Mouse (Mus musculus) ES-E14 (cell line): ENCODE measurements at regions not wholly inside any gene's neighbourhood (a gene's known extent, or its start where the extent isn't known, plus 50 kb on each side); places are given as distances from the start of the nearest gene placed in this dataset.

ENCODE experiments used
- DNase-seq: peaks from one replicate; pipeline ENCODE4 v3.0.0-alpha.2; 2013; ENCODE audit warnings: low read depth, low spot score
- H3K27ac ChIP-seq: 2 replicates; pipeline ENCODE4 v1.5.1; 2012; ENCODE audit warnings: low read depth, mild to moderate bottlenecking, low read length, moderate library complexity, mixed read lengths; ENCODE audit not compliant: poor library complexity, insufficient read depth, severe bottlenecking
- H3K36me3 ChIP-seq: 2 replicates; pipeline ENCODE4 v1.6.1; 2012; ENCODE audit warnings: mild to moderate bottlenecking, low read length, moderate library complexity, mixed read lengths; ENCODE audit not compliant: control insufficient read depth, poor library complexity, insufficient read depth, severe bottlenecking
- H3K4me1 ChIP-seq, 2 experiments: fragments of 150-350 bp in 1 of 2; sonication (generic) in 1 of 2; 2 replicates each; pipeline ENCODE4 v1.6.1; 2012; ENCODE audit warnings: low read length in 2 of 2, mild to moderate bottlenecking in 1 of 2, mixed read lengths in 1 of 2; ENCODE audit not compliant: control insufficient read depth in 2 of 2, insufficient read depth in 2 of 2, poor library complexity in 1 of 2
- H3K4me3 ChIP-seq, 2 experiments: fragments of 150-350 bp in 1 of 2; sonication (generic) in 1 of 2; 2 replicates each; pipeline ENCODE4 v1.5.1; 2012; ENCODE audit warnings: low read length in 2 of 2, low read depth in 1 of 2, mild to moderate bottlenecking in 1 of 2, mixed read lengths in 1 of 2; ENCODE audit not compliant: insufficient read depth in 1 of 2, poor library complexity in 1 of 2, severe bottlenecking in 1 of 2
- H3K9ac ChIP-seq: 2 replicates; pipeline ENCODE4 v1.6.1; 2012; ENCODE audit warnings: low read depth, mild to moderate bottlenecking, low read length, mixed read lengths; ENCODE audit not compliant: poor library complexity, insufficient read depth, severe bottlenecking
- H3K9me3 ChIP-seq: fragments of 150-350 bp; sonication (generic); 2 replicates; pipeline ENCODE4 v1.6.1; 2012; ENCODE audit warnings: low read depth, mild to moderate bottlenecking, low read length; ENCODE audit not compliant: control insufficient read depth, insufficient read depth
- CHD2 ChIP-seq: IDR thresholded peaks from 2 replicates; pipeline ENCODE4 v1.6.1; 2014; ENCODE audit warnings: mild to moderate bottlenecking, low read depth, low read length, inconsistent platforms
- HCFC1 ChIP-seq: IDR thresholded peaks from 2 replicates; pipeline ENCODE4 v1.6.1; 2012; ENCODE audit warnings: low read length, inconsistent platforms, borderline replicate concordance; ENCODE audit not compliant: insufficient read depth
- MAFK ChIP-seq: IDR thresholded peaks from 2 replicates; pipeline ENCODE4 v1.6.1; 2014; ENCODE audit warnings: mild to moderate bottlenecking, low read depth, low read length, inconsistent platforms; ENCODE audit not compliant: insufficient read depth
- ZC3H11A ChIP-seq: IDR thresholded peaks from 2 replicates; pipeline ENCODE4 v1.6.1; 2012; ENCODE audit warnings: low read depth, mild to moderate bottlenecking, inconsistent platforms, low read length, borderline replicate concordance
- ZNF384 ChIP-seq: IDR thresholded peaks from 2 replicates; pipeline ENCODE4 v1.6.1; 2012; ENCODE audit warnings: low read depth, low read length, inconsistent platforms
- in situ Hi-C, 2 experiments: fragments of 600-800 bp; cut with MboI; formaldehyde crosslinking; loops; one replicate each; pipeline ENCODE4 v1.15.1; 2025; ENCODE audit warnings: low sequenced_read_pairs in 2 of 2, inconsistent platforms in 1 of 2; ENCODE audit not compliant: unreplicated experiment in 2 of 2

- DNase-seq = no peak
- in situ Hi-C loops = no loop called here
- no peak for TF ChIP-seq MAFK
- no peak for TF ChIP-seq ZC3H11A
- H3K4me3 ChIP-seq = no peak overlapping the region
- no peaks in the 10 kb centered on the region for H3K36me3 ChIP-seq
- H3K4me1 ChIP-seq = no peaks in the 10 kb centered on the region
- no peak overlapping the region for H3K27ac ChIP-seq
- H3K9me3 ChIP-seq = no peaks in the 10 kb centered on the region
- H3K9ac ChIP-seq = no peak overlapping the region
Observed at GRCm38 (mm10) chr10:17476720-17477119, 246.3 kb upstream of the Cited2 start.

DNA sequence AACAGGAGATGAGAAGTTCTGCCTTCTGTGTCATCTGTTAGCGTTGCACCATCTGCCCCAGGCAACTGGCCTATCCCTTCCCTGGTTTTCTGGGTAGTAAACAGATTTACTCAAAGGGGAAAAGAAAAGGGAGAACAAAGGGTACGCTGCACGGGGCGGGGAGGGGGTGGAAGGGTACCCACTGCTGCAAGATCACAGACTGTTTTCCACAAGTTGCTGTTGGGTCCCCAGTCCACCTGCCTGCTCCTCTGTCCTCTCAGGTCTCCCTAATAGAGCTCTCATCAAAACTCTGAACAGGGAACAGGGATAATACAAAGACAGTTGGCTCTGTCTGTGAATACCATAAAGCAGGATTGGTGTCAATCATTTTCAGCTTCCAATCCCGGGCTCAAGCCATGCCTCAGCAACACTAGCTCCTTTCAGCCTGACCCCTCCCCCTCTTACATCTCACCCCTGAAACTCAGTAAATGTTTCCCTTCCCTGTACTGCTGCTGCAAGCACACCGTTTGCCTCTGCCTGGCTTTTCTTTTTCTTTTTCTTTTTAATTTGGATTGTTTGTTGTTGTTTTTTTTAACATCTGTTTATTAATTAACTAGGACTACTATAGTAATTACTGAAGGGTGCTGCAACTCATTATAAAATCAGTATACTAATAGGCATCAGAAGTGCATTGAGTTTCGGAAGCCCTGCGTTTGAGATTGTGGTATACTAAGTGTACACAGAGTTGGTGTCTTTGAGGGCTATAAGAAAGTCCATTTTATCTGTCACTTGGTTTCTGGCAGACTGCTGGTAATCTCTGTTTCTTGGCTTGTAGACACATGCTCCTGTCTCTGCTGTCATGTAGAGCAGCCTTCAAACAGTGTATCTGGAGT lies 244.0 kb upstream of the Cited2 start:
- Histone ChIP-seq H3K36me3 (no peaks in the 10 kb centered on the region), H3K4me1 (no peaks in the 10 kb centered on the region), H3K4me3 (no peak overlapping the region), H3K27ac (no peak overlapping the region), H3K9ac (no peak overlapping the region), H3K9me3 (no peaks in the 10 kb centered on the region)
- no peak for DNase-seq
- TF ChIP-seq CHD2 (no peak), HCFC1 (no peak), MAFK (no peak)
- in situ Hi-C loops = no loop called here

DNA sequence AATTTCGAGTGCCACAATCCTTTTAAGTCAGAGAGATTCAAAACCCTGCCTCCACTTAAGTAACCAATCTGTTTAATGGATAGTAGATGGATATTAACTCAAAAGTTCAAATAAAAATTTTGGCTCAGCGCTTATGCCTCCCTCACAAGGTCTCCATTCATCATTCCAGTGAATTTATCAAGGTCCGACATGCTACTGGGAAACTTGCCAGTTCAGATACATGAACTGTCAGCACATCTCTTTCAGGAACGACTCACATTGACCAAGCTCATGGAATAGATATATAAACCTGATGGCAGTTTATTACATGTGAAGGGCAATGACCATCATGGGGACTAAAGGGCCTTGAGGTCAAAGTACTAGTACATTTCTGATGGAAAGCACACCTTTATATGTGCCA lies 240.3 kb upstream of the Cited2 start:
- in situ Hi-C loops = no loop called here
- TF ChIP-seq HCFC1 (no peak), ZNF384 (no peak), ZC3H11A (no peak)
- Histone ChIP-seq H3K27ac (no peak overlapping the region), H3K4me3 (no peak overlapping the region), H3K36me3 (no peaks in the 10 kb centered on the region), H3K4me1 (no peaks in the 10 kb centered on the region), H3K9me3 (no peaks in the 10 kb centered on the region), H3K9ac (no peak overlapping the region)
- DNase-seq = no peak

GRCm38 (mm10) chr10:17485049-17485449 lies 238.0 kb upstream of the Cited2 start:
- H3K4me3 ChIP-seq = no peak overlapping the region
- H3K9me3 ChIP-seq = no peaks in the 10 kb centered on the region
- in situ Hi-C loops = no loop called here
- no peaks in the 10 kb centered on the region for H3K36me3 ChIP-seq
- TF ChIP-seq ZC3H11A (no peak), ZNF384 (no peak), MAFK (no peak), CHD2 (no peak), HCFC1 (no peak)
- H3K9ac ChIP-seq = no peak overlapping the region
- H3K27ac ChIP-seq = no peak overlapping the region
- DNase-seq = no peak
- no peaks in the 10 kb centered on the region for H3K4me1 ChIP-seq

DNA sequence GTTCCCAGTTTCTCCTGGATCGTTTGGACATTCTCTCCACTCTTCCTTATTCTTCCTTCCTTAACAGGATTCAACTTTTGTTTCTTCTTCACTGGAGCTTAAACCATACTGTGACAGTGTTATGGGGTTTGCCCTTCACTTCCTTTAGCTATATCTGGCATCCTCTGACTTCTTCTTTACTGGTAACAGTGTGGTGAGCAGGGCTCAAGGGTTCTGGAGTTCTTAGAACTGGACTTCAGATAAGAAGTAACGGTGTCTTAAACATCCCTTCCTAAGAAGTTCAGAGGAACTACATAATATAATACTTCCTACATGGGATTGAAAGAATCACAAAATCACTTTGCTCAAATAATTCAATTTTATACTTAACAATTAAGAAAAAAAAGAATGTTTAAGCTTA lies 237.5 kb upstream of the Cited2 start:
- Histone ChIP-seq H3K27ac (no peak overlapping the region), H3K9me3 (no peaks in the 10 kb centered on the region), H3K9ac (no peak overlapping the region), H3K4me3 (no peak overlapping the region), H3K36me3 (no peaks in the 10 kb centered on the region), H3K4me1 (no peaks in the 10 kb centered on the region)
- in situ Hi-C loops = no loop called here
- no peak for DNase-seq
- TF ChIP-seq HCFC1 (no peak), ZC3H11A (no peak), ZNF384 (no peak), CHD2 (no peak), MAFK (no peak)
